Mouse (Mus musculus): ENCODE results near the gene Fggy. TPM values are rescaled to one million over a fixed set of nuclear protein-coding genes. Genes with fewer than 3 reads are reported as not detected.

Gene Fggy
- polyA plus RNA-seq, 1 experiment from 2014 or later, result 15.7 TPM

- H3K4me3 ChIP-seq (ENCODE audit: inconsistent target), result no peak overlapping the region
- no peaks in the 10 kb centered on the region for H3K79me2 ChIP-seq (ENCODE audit: inconsistent target)
- no peak overlapping the region for H3K27ac ChIP-seq
- H3K36me3 ChIP-seq (ENCODE audit: inconsistent target), result no peaks in the 10 kb centered on the region
Measured at GRCm38 (mm10) chr4:95573704-95574103, 16.4 kb downstream of the Fggy start.

DNA sequence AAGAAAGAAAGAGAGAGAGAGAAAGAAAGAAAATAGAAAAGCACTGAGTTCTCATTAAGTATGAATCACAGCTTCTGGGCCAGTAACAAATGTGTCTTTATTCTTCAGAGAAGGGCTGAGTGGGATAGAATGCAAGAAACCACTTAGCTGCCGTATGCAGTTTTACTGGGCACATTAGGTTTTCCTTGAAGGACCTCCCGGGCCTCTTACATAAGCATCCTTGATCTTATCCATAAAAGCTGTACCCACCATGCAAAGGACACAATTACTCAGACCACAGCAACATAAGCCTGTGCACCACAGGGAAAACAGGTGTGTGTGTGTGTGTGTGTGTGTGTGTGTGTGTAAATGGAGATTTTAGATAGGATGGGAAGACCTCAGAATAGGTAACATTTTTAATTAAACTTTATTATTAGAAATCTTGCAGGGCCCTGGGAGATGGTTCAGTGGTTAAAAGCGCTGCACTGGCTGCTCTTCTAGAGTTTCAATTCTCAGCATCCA is 18.2 kb downstream of the Fggy start:
- Histone ChIP-seq H3K27ac (no peak overlapping the region), H3K79me2 (ENCODE audit: inconsistent target) (no peaks in the 10 kb centered on the region), H3K36me3 (ENCODE audit: inconsistent target) (no peaks in the 10 kb centered on the region), H3K4me3 (ENCODE audit: inconsistent target) (no peak overlapping the region)
- 100% methylated on average over 3 of the region's 3 CpGs for WGBS (ENCODE audit: missing documents)

GRCm38 (mm10) chr4:95579183-95579582 is 21.9 kb downstream of the Fggy start:
- 93% methylated on average over 5 of the region's 5 CpGs for WGBS (ENCODE audit: missing documents)
- no peak overlapping the region for H3K27ac ChIP-seq
- no peaks in the 10 kb centered on the region for H3K79me2 ChIP-seq (ENCODE audit: inconsistent target)
- no peak overlapping the region for H3K4me3 ChIP-seq (ENCODE audit: inconsistent target)
- H3K36me3 ChIP-seq (ENCODE audit: inconsistent target), result no peaks in the 10 kb centered on the region

GRCm38 (mm10) chr4:95584107-95584762 is 26.9 kb downstream of the Fggy start:
- WGBS (ENCODE audit: missing documents), result 100% methylated on average over 4 of the region's 4 CpGs
- no peaks in the 10 kb centered on the region for H3K79me2 ChIP-seq (ENCODE audit: inconsistent target)
- no peaks in the 10 kb centered on the region; the same call in 1 of the 2 replicates for H3K36me3 ChIP-seq (ENCODE audit: inconsistent target)

GRCm38 (mm10) chr4:95586274-95587001 is 29.1 kb downstream of the Fggy start:
- 93% methylated on average over 4 of the region's 4 CpGs for WGBS (ENCODE audit: missing documents)
- H3K4me3 ChIP-seq (ENCODE audit: inconsistent target), result no peak overlapping the region
- H3K36me3 ChIP-seq (ENCODE audit: inconsistent target), result no peaks in the 10 kb centered on the region; the same call in 1 of the 2 replicates
- H3K27ac ChIP-seq, result no peak overlapping the region
- H3K79me2 ChIP-seq (ENCODE audit: inconsistent target), result no peaks in the 10 kb centered on the region

More at GRCm38 (mm10) chr4:95584107-95584762, 26.9 kb downstream of the Fggy start:
- no peak overlapping the region for H3K27ac ChIP-seq
- no peak overlapping the region for H3K4me3 ChIP-seq (ENCODE audit: inconsistent target)

GRCm38 (mm10) chr4:95588722-95589283 is 31.5 kb downstream of the Fggy start:
- no peak overlapping the region for H3K4me3 ChIP-seq (ENCODE audit: inconsistent target)
- H3K27ac ChIP-seq, result no peak overlapping the region
- H3K79me2 ChIP-seq (ENCODE audit: inconsistent target), result no peaks in the 10 kb centered on the region
- H3K36me3 ChIP-seq (ENCODE audit: inconsistent target), result no peaks in the 10 kb centered on the region; the same call in 1 of the 2 replicates
- WGBS (ENCODE audit: missing documents), result 94% methylated on average over 2 of the region's 2 CpGs

- no peak overlapping the region for H3K4me3 ChIP-seq (ENCODE audit: inconsistent target)
- 61% methylated on average over 3 of the region's 3 CpGs for WGBS (ENCODE audit: missing documents)
- no peaks in the 10 kb centered on the region for H3K79me2 ChIP-seq (ENCODE audit: inconsistent target)
- H3K36me3 ChIP-seq (ENCODE audit: inconsistent target), result no peaks in the 10 kb centered on the region; the same call in 1 of the 2 replicates
- H3K27ac ChIP-seq, result no peak overlapping the region
Measured at GRCm38 (mm10) chr4:95590878-95591277, 33.6 kb downstream of the Fggy start.

DNA sequence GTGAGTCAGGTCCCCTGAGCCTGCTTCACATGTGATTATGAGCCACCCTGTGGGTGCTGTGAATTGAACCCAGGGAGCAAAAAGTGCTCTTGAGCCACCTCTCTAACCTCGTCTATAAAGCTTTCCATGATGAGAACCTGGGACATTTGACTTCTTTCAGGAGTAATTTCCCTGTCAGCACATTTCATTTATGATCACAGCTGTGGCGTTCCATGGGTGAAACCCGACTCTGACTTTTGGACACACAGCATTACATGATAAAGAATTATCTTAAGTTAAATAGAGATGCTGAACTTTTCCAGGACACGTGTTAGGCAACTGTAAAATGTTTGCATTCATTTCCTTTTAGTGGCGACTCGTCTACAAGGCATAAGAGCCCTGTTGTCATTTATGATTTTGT is 39.9 kb downstream of the Fggy start:
- Histone ChIP-seq H3K4me3 (ENCODE audit: inconsistent target) (no peak overlapping the region), H3K36me3 (ENCODE audit: inconsistent target) (no peaks in the 10 kb centered on the region), H3K27ac (no peak overlapping the region), H3K79me2 (ENCODE audit: inconsistent target) (no peaks in the 10 kb centered on the region)
- WGBS (ENCODE audit: missing documents), result 96% methylated on average over 5 of the region's 6 CpGs

DNA sequence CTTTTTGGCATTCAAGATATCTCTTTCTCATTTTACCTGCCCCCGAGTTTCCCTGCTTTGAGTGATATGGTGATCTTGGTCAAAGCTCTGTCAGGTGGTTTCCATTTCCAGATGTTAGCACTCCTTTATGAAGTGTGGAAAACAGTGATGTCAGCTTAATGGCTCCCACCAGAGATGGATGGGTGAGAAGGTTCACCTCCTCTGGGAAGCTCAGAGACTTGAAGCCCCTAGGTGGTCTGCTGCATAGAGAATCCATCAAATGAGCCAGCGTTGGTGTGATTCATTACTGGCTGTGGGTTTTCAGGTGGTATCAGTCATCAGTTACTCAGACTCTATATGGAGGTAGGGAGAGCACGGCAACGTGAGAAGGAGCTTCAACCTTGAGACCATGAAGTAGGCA is 44.5 kb downstream of the Fggy start:
- whole genome bisulfite sequencing (ENCODE audit: missing documents), result 95% methylated on average over 4 of the region's 4 CpGs
- Histone ChIP-seq H3K4me3 (ENCODE audit: inconsistent target) (no peak overlapping the region), H3K27ac (no peak overlapping the region), H3K79me2 (ENCODE audit: inconsistent target) (no peaks in the 10 kb centered on the region), H3K36me3 (ENCODE audit: inconsistent target) (no peaks in the 10 kb centered on the region)

- Histone ChIP-seq H3K4me3 (ENCODE audit: inconsistent target) (no peak overlapping the region), H3K27ac (no peak overlapping the region), H3K79me2 (ENCODE audit: inconsistent target) (no peaks in the 10 kb centered on the region), H3K36me3 (ENCODE audit: inconsistent target) (no peaks in the 10 kb centered on the region)
- 100% methylated on average over 1 of the region's 1 CpGs for WGBS (ENCODE audit: missing documents)
Measured at GRCm38 (mm10) chr4:95603254-95603653, 45.9 kb downstream of the Fggy start.

DNA sequence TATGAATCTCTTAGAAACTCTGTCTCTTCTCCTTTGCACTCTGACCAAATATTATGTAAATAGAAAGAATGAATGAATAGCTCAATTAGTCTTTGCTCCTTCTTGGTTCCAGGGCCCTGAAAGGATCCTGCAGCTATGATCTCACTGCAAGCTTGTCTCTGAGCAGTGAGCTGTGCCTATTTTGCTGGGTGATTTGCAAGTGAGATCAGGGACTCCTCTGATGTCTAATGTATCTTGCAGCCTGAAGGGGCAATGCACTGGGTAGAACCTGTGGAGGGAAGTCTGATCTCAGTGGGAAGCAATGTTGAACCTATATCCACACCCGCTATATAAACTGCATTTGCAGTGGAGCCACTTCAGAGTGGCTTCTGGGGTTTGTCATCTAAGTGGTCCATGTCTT is 53.4 kb downstream of the Fggy start:
- no peak overlapping the region for H3K27ac ChIP-seq
- WGBS (ENCODE audit: missing documents), result 88% methylated on average over 1 of the region's 1 CpGs
- no peaks in the 10 kb centered on the region for H3K79me2 ChIP-seq (ENCODE audit: inconsistent target)
- no peaks in the 10 kb centered on the region for H3K36me3 ChIP-seq (ENCODE audit: inconsistent target)
- no peak overlapping the region for H3K4me3 ChIP-seq (ENCODE audit: inconsistent target)

DNA sequence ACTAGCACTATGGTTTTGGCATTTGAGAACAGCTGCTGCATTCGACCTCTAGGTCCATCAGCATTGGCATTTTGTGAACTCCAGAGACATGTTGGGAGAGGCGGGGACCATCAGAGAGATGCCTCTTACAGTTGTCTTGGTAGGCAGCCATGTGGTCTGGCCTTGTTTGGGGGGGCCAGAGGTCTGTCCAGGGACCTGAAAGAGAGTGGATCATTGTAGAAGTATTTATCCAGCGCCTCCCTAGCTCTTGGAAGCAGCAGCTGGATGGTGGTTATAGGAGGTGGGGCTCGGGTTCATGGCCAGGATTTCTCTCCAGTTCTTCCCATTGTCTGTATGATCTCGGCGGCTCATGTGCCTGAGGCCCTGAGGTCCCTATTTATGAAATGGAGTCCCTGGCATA is 54.1 kb downstream of the Fggy start:
- Histone ChIP-seq H3K36me3 (ENCODE audit: inconsistent target) (no peaks in the 10 kb centered on the region), H3K79me2 (ENCODE audit: inconsistent target) (no peaks in the 10 kb centered on the region), H3K27ac (no peak overlapping the region), H3K4me3 (ENCODE audit: inconsistent target) (no peak overlapping the region)
- WGBS (ENCODE audit: missing documents), result 93% methylated on average over 6 of the region's 6 CpGs

- Histone ChIP-seq H3K27ac (no peak overlapping the region), H3K79me2 (ENCODE audit: inconsistent target) (no peaks in the 10 kb centered on the region), H3K36me3 (ENCODE audit: inconsistent target) (no peaks in the 10 kb centered on the region), H3K4me3 (ENCODE audit: inconsistent target) (no peak overlapping the region)
- WGBS (ENCODE audit: missing documents), result 95% methylated on average over 3 of the region's 3 CpGs
Measured at GRCm38 (mm10) chr4:95621046-95621445, 63.7 kb downstream of the Fggy start.

DNA sequence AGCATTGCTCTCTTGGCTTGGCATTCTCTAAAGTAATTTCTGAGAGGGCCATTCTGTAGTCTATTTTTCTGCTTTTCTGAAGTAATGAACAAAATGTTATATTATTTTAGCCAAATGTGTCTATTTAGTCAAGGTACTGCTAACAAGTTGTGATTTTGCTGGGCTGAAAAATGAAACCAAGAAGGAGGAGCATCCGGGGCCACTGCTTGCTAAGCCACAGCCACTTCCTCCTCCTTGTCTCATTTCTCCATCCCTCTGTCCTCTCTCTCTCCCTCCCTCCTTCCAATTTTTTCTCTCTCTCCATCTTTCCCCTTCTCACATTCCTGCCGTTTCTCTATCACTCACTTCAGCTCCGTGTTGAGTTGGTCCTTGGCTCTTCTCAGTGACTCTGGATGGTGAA is 67.4 kb downstream of the Fggy start:
- WGBS (ENCODE audit: missing documents), result 45% methylated on average over 3 of the region's 3 CpGs
- no peak overlapping the region for H3K4me3 ChIP-seq (ENCODE audit: inconsistent target)
- H3K27ac ChIP-seq, result no peak overlapping the region
- H3K36me3 ChIP-seq (ENCODE audit: inconsistent target), result no peaks in the 10 kb centered on the region
- H3K79me2 ChIP-seq (ENCODE audit: inconsistent target), result no peaks in the 10 kb centered on the region

GRCm38 (mm10) chr4:95625651-95626050 is 68.3 kb downstream of the Fggy start:
- WGBS (ENCODE audit: missing documents), result 95% methylated on average over 4 of the region's 4 CpGs
- no peak overlapping the region for H3K27ac ChIP-seq
- H3K79me2 ChIP-seq (ENCODE audit: inconsistent target), result no peaks in the 10 kb centered on the region

More at GRCm38 (mm10) chr4:95625651-95626050, 68.3 kb downstream of the Fggy start:
- Histone ChIP-seq H3K4me3 (ENCODE audit: inconsistent target) (no peak overlapping the region), H3K36me3 (ENCODE audit: inconsistent target) (no peaks in the 10 kb centered on the region)
